Mouse (Mus musculus): Measurements from ENCODE around the gene Pex11b.

- TF ChIP-seq GATA1 (IDR thresholded peaks at IDR 0.05; ENCODE audit: borderline replicate concordance, low read length) (no peak), FLI1 (IDR thresholded peaks at IDR 0.05; ENCODE audit: low read length) (no peak)
These were observed at the start of gene Pex11b, which contains the start of gene Gm42957 for GRCm38 (mm10) chr3:96634928-96635879.

Data from megakaryocyte, embryonic 14.5 days (primary cell).